Mouse (Mus musculus): Measurements from ENCODE around the gene Col5a3.

Gene Col5a3

GRCm38 (mm10) chr9:20749213-20749612 lies 65.7 kb downstream of the Col5a3 start:
- DNase-seq (ENCODE audit: low read depth, low spot score), result no peak

GRCm38 (mm10) chr9:20748540-20748939 lies 66.3 kb downstream of the Col5a3 start:
- no peak for DNase-seq (ENCODE audit: low read depth, low spot score)

GRCm38 (mm10) chr9:20747682-20748081 lies 67.2 kb downstream of the Col5a3 start:
- DNase-seq (ENCODE audit: low read depth, low spot score), result no peak

GRCm38 (mm10) chr9:20746017-20746660 lies 68.7 kb downstream of the Col5a3 start, which contains the start of gene Olfm2:
TSS of gene Olfm2 (minus strand) at chr9:20746349.
- peak; percentile 62 for DNase-seq (ENCODE audit: low read depth, low spot score)

GRCm38 (mm10) chr9:20745129-20745966 lies 69.5 kb downstream of the Col5a3 start:
- no peak for DNase-seq (ENCODE audit: low read depth, low spot score)

DNA sequence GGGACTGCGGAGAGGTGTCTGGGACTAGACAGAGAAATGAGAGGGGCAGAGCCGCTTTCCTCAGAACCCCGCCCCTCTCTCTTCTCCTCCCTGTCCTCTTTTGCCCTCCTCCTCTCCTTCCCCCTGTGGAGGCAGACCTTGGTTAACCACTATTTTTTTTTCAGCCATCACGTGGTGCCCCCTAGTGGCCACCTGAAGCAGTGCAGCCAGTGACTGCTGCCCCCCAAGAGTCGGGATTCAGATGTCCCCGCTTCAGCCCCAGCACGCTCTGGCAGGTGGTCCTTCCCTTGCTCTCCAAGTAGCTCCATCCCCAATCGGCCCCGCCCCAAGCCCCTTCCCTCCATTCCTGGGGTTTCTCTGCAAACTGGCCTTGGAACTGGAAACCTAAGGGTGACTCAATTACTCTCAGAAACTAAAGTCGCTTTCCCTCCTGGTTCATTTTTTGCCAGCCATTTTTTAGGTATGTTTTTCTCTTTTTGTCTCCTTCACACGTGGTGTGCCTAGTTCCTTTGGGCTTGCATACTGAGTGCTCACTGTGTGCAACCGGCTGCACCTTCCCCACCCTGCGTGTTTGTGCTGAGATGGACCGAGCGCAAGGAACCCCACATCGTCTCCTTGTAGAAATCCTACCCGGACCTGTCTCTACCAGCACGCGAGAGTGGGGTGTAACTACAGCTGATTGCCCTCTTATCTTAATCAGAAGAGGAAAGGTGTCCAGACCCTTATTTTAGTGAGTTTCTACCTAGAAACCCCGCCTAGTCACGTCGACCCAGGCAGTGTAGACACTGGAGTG lies 70.7 kb downstream of the Col5a3 start:
- DNase-seq (ENCODE audit: low read depth, low spot score), result peak; percentile 73

GRCm38 (mm10) chr9:20740407-20740806 lies 74.5 kb downstream of the Col5a3 start:
- DNase-seq (ENCODE audit: low read depth, low spot score), result peak; percentile 95

- DNase-seq (ENCODE audit: low read depth, low spot score), result peak; percentile 75
Observed at GRCm38 (mm10) chr9:20738251-20738999, 76.4 kb downstream of the Col5a3 start.

GRCm38 (mm10) chr9:20737227-20737626 lies 77.6 kb downstream of the Col5a3 start:
- DNase-seq (ENCODE audit: low read depth, low spot score), result no peak

DNA sequence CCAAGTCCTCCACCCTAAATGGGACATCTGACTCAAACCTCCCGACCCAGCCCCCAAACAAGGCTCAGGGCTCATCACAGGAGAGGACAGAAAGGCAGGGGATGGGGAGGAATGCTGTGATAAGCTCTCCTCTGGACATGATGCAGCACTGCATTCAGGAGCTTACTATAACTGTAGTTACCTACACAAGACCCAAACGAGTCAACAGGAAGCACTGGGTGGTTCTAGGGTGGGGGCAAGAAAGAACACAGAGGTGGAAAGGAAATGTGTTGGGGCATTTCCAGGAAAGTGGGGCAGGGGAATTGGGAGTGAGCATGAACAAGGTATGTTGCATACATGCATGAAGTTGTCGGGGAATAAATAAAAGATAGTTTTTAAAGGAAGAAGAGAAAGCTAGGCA lies 80.2 kb downstream of the Col5a3 start:
- no peak for DNase-seq (ENCODE audit: low read depth, low spot score)

- no peak for DNase-seq (ENCODE audit: low read depth, low spot score)
Observed at GRCm38 (mm10) chr9:20731797-20732196, 83.1 kb downstream of the Col5a3 start.

DNA sequence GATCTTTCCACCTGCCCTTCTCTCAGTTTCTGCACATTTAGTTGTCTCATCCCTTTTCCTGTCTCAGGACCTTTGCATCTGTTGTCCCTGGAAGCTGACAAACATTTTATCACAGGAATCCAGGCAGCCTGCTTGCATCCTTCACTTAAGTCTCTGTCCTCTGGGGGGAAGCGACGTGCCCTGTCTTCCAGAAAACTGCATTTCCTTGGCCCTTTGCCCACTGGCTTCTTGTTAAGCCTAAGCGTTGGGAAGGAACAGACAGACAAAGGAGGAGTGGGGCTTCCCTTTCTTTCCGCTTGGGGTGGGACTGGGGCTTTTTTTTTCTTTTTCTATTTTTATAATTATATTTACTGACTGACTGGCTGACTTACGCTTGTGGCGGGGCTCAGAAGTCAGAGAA lies 85.4 kb downstream of the Col5a3 start:
- DNase-seq (ENCODE audit: low read depth, low spot score), result no peak

DNA sequence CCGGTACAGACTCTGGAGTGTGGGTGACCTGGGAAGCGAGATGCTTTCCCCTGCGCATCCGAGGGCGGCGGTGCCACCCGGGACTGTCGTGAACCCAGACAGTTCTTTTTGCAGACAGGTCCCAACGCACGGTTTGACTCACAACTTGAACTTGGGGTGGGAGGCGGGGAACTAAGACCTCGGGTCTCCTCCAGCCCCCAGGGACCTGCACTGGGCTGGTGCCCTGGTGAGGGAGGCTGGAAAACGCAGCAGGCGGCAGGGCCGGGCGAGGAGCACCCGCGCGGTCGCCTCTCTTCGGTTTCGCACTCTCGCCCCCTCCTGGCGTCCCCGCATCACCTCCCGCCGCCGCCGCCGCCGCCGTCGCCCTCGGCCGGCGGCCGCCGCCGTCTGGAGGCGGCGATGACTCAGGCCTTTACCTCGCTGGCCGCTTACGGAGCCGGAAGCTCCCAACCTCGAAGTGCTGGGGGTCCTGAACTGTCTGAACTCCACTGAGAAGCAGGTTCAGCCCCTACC lies 87.2 kb downstream of the Col5a3 start:
- peak; percentile 62 for DNase-seq (ENCODE audit: low read depth, low spot score)

- peak; percentile 39 for DNase-seq (ENCODE audit: low read depth, low spot score)
Observed at GRCm38 (mm10) chr9:20726859-20727600, 87.8 kb downstream of the Col5a3 start.

- no peak for DNase-seq (ENCODE audit: low read depth, low spot score)
Observed at GRCm38 (mm10) chr9:20726134-20726858, 88.6 kb downstream of the Col5a3 start.

GRCm38 (mm10) chr9:20721582-20721981 lies 93.3 kb downstream of the Col5a3 start:
- DNase-seq (ENCODE audit: low read depth, low spot score), result no peak
